Mouse (Mus musculus): Measurements from ENCODE around the gene Sco1.

DNA sequence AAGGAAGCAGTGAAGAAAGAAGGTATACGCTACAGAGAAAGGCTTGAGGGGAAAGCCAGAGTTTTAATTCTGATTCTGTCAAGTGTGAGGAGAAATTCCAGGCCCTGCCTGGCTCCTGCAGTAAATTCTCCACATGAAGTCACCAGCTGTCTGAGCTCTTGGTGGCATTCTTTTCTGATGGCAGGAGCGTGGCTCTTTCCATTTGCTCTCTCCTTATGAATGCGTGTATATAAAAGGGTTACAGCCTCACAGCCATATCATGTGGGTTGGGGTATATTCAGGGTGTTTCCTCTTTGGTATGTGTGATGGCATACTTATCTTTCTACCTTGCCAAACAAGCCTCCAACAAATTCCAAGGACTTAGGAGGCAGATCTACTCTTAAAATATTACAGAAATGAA is 10.3 kb downstream of the Sco1 start:
- TF ChIP-seq CTCF (IDR thresholded peaks at IDR 0.05; ENCODE audit: low read depth, low read length): no peak
- TF ChIP-seq GATA1 (IDR thresholded peaks at IDR 0.05; ENCODE audit: borderline replicate concordance, low read length): no peak
- TF ChIP-seq POLR2AphosphoS5 (IDR thresholded peaks at IDR 0.05; ENCODE audit: insufficient replicate concordance, low read depth, low read length): no peak
